Mouse (Mus musculus) CH12.LX (cell line): Measurements from ENCODE around the gene Prkce. TPM values are rescaled to one million over a fixed set of nuclear protein-coding genes. Genes with fewer than 3 reads are reported as not detected.
"Not testable (repeated sequence)": the region's sequence is repeated elsewhere in the genome, so short reads cannot be mapped to it uniquely, and the experiment has no call there.

Source experiments
- DNase-seq: peaks from one replicate; pipeline ENCODE4 v3.0.0-alpha.2; 2013; ENCODE audit errors: extremely low read depth
- H3K27ac ChIP-seq: 2 replicates; pipeline ENCODE4 v1.5.1; 2012; ENCODE audit warnings: low read depth, mild to moderate bottlenecking, control low read depth, moderate library complexity; ENCODE audit not compliant: insufficient read depth
- H3K27me3 ChIP-seq: replicated peaks from 2 replicates; pipeline ENCODE3; 2012; ENCODE audit warnings: inconsistent platforms
- H3K36me3 ChIP-seq, 2 experiments: replicated peaks in 1 of 2; 2 replicates each; pipeline versions ENCODE3 to v1.6.1; 2012; ENCODE audit warnings: inconsistent platforms in 1 of 2, low read length in 1 of 2, mild to moderate bottlenecking in 1 of 2, mixed read lengths in 1 of 2, moderate library complexity in 1 of 2; ENCODE audit not compliant: control insufficient read depth in 1 of 2, insufficient read depth in 1 of 2
- H3K4me1 ChIP-seq, 2 experiments: 2 replicates each; pipeline ENCODE4 v1.6.1; 2012; ENCODE audit warnings: inconsistent platforms in 1 of 2, moderate library complexity in 1 of 2; ENCODE audit not compliant: insufficient read depth in 2 of 2, control insufficient read depth in 1 of 2
- H3K4me2 ChIP-seq: 2 replicates; pipeline ENCODE4 v1.6.1; 2012; ENCODE audit warnings: low read depth, mild to moderate bottlenecking, control low read depth; ENCODE audit not compliant: poor library complexity, insufficient read depth, severe bottlenecking
- H3K4me3 ChIP-seq, 3 experiments: fragments of 150-350 bp in 1 of 3; sonication (generic) in 1 of 3; replicated peaks in 1 of 3; 2 replicates each; pipeline versions ENCODE3 to v1.5.1; 2011 to 2012; ENCODE audit warnings: low read depth in 2 of 3, low read length in 2 of 3, mild to moderate bottlenecking in 2 of 3, moderate library complexity in 2 of 3, control low read depth in 1 of 3, improper control_type of control experiment in 1 of 3, inconsistent platforms in 1 of 3, mixed read lengths in 1 of 3; ENCODE audit not compliant: poor library complexity in 1 of 3
- H3K79me2 ChIP-seq: replicated peaks from 2 replicates; pipeline ENCODE4 v1.6.1; 2012; ENCODE audit warnings: mild to moderate bottlenecking, moderate library complexity; ENCODE audit not compliant: control insufficient read depth, poor library complexity, insufficient read depth, severe bottlenecking; ENCODE audit errors: extremely low read depth
- H3K9ac ChIP-seq: 2 replicates; pipeline ENCODE4 v1.6.1; 2012; ENCODE audit warnings: low read depth, mild to moderate bottlenecking, control low read depth, moderate library complexity; ENCODE audit not compliant: insufficient read depth
- H3K9me3 ChIP-seq: replicated peaks from 2 replicates; pipeline ENCODE3; 2012; ENCODE audit warnings: low read length, inconsistent platforms, mixed read lengths
- BHLHE40 ChIP-seq: IDR thresholded peaks from 2 replicates; pipeline ENCODE4 v1.6.1; 2011; ENCODE audit warnings: mild to moderate bottlenecking, low read depth, low read length, improper control_type of control experiment
- CHD2 ChIP-seq: IDR thresholded peaks from 2 replicates; pipeline ENCODE4 v1.6.1; 2011; ENCODE audit warnings: low read length, improper control_type of control experiment
- CTCF ChIP-seq, 2 experiments: IDR thresholded peaks in 1 of 2; conservative IDR thresholded peaks in 1 of 2; 2 replicates each; pipeline ENCODE4 v1.5.1; 2011 to 2012; ENCODE audit warnings: low read depth in 2 of 2, low read length in 2 of 2, improper control_type of control experiment in 1 of 2, inconsistent platforms in 1 of 2, mild to moderate bottlenecking in 1 of 2, moderate library complexity in 1 of 2
- E2F4 ChIP-seq: IDR thresholded peaks from 2 replicates; pipeline ENCODE4 v1.6.1; 2011; ENCODE audit warnings: low read depth, low read length, improper control_type of control experiment; ENCODE audit not compliant: insufficient replicate concordance
- ELF1 ChIP-seq: IDR thresholded peaks from 2 replicates; pipeline ENCODE4 v1.6.1; 2014; ENCODE audit warnings: low read depth, mild to moderate bottlenecking, inconsistent platforms, low read length, improper control_type of control experiment
- ETS1 ChIP-seq: conservative IDR thresholded peaks from 2 replicates; pipeline ENCODE4 v1.6.1; 2012; ENCODE audit warnings: low read depth, mild to moderate bottlenecking, inconsistent platforms, low read length, improper control_type of control experiment, moderate library complexity
- HCFC1 ChIP-seq: IDR thresholded peaks from 2 replicates; pipeline ENCODE4 v1.6.1; 2012; ENCODE audit warnings: low read depth, mild to moderate bottlenecking, inconsistent platforms, low read length, improper control_type of control experiment
- IRF4 ChIP-seq: IDR thresholded peaks from 2 replicates; pipeline ENCODE4 v1.6.1; 2014; ENCODE audit warnings: low read depth, mild to moderate bottlenecking, inconsistent platforms, low read length, improper control_type of control experiment
- JUN ChIP-seq: IDR thresholded peaks from 2 replicates; pipeline ENCODE4 v1.6.1; 2011; ENCODE audit warnings: low read depth, mild to moderate bottlenecking, low read length, improper control_type of control experiment, moderate library complexity; ENCODE audit not compliant: insufficient read depth
- MAX ChIP-seq: IDR thresholded peaks from 2 replicates; pipeline ENCODE4 v1.6.1; 2011; ENCODE audit warnings: low read length, improper control_type of control experiment
- MEF2A ChIP-seq: IDR thresholded peaks from 2 replicates; pipeline ENCODE4 v1.6.1; 2014; ENCODE audit warnings: low read depth, mild to moderate bottlenecking, inconsistent platforms, low read length, improper control_type of control experiment, borderline replicate concordance
- MXI1 ChIP-seq: IDR thresholded peaks from 2 replicates; pipeline ENCODE4 v1.6.1; 2011; ENCODE audit warnings: mild to moderate bottlenecking, low read depth, low read length, improper control_type of control experiment
- MYC ChIP-seq: IDR thresholded peaks from 2 replicates; pipeline ENCODE4 v1.6.1; 2011; ENCODE audit warnings: low read depth, mild to moderate bottlenecking, improper control_type of control experiment, low read length
- NELFE ChIP-seq: IDR thresholded peaks from 2 replicates; pipeline ENCODE4 v1.6.1; 2011; ENCODE audit warnings: low read depth, low read length, improper control_type of control experiment
- PAX5 ChIP-seq: IDR thresholded peaks from 2 replicates; pipeline ENCODE4 v1.6.1; 2012; ENCODE audit warnings: low read length, inconsistent platforms, mixed read lengths
- POLR2AphosphoS2 ChIP-seq: IDR thresholded peaks from 2 replicates; pipeline ENCODE4 v1.6.1; 2011; ENCODE audit warnings: low read depth, low read length, improper control_type of control experiment
- RAD21 ChIP-seq: IDR thresholded peaks from 2 replicates; pipeline ENCODE4 v1.6.1; 2011; ENCODE audit warnings: low read depth, mild to moderate bottlenecking, low read length, improper control_type of control experiment, moderate library complexity
- RCOR1 ChIP-seq: conservative IDR thresholded peaks from 2 replicates; pipeline ENCODE4 v1.6.1; 2012; ENCODE audit warnings: low read depth, mild to moderate bottlenecking, inconsistent platforms, low read length, improper control_type of control experiment
- SIN3A ChIP-seq: IDR thresholded peaks from 2 replicates; pipeline ENCODE4 v1.6.1; 2012; ENCODE audit warnings: low read length, improper control_type of control experiment, inconsistent platforms
- SMC3 ChIP-seq: IDR thresholded peaks from 2 replicates; pipeline ENCODE4 v1.6.1; 2011; ENCODE audit warnings: low read depth, low read length, improper control_type of control experiment
- TCF12 ChIP-seq: IDR thresholded peaks from 2 replicates; pipeline ENCODE4 v1.6.1; 2014; ENCODE audit warnings: low read depth, mild to moderate bottlenecking, inconsistent platforms, low read length, improper control_type of control experiment
- ZMIZ1 ChIP-seq: IDR thresholded peaks from 2 replicates; pipeline ENCODE4 v1.6.1; 2012; ENCODE audit warnings: low read depth, mild to moderate bottlenecking, inconsistent platforms, low read length, improper control_type of control experiment
- dilution Hi-C: fragments of 300-500 bp; cut with MboI; formaldehyde crosslinking; loops from 2 replicates; pipeline ENCODE4 v1.14.3; 2020; ENCODE audit warnings: low sequenced_read_pairs; ENCODE audit not compliant: extremely low pct_unique_long_range_greater_than_20kb, extremely low pct_ligation_motif_present
- in situ Hi-C: fragments of 300-500 bp; cut with MboI; formaldehyde crosslinking; loops from 3 replicates; pipeline ENCODE4 v1.14.3; 2019; ENCODE audit warnings: low sequenced_read_pairs, low pct_ligation_motif_present, low pct_unique_long_range_greater_than_20kb, mixed read lengths
- polyA plus RNA-seq: library from polyadenylated mRNA; unstranded; fragments of >175 nt; gene quantifications from 2 replicates; pipeline ENCODE4 v1.2.1, GENCODE M21; 2012; ENCODE audit warnings: low read depth; ENCODE audit not compliant: insufficient read length
- total RNA-seq, 2 experiments: library from RNA; depleted of rRNA; stranded (reverse); fragments of 300-350 nt in 1 of 2; fragments of >200 nt in 1 of 2; gene quantifications; 2 replicates each; pipeline ENCODE4 v1.2.3; 2012 to 2014

Prkce gene
- total and polyA plus RNA-seq, 3 experiments: 4.1 to 13.2 (median 11.4) TPM

DNA sequence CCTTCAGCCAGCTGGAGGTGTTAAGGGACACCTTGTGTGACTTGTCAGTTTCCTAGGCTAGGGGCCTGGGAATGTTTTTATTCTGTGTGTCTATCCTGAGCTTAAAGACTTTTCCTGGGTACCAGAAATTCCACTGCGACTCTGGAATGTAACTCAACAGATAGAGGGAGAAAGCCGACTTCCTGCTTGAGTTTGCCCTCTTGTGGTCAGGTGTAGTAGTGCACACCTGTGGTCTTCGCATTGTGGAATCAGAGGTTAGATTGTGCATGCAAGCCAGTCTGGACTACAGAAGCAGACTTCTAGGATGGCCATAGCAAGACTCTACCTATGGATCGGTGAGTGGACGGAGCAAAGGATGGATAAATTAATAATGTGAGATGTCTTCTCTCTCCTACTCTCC, 304.1 kb downstream of the Prkce start:
- dilution Hi-C loops: no loop called here
- Histone ChIP-seq H3K9ac (0 out of 2 replicates have a peak overlapping the region, but pooled peaks have one; percentile 13), H3K79me2 (no peaks in the 10 kb centered on the region; the same call in 1 of the 2 replicates), H3K27me3 (no peaks in the 10 kb centered on the region), H3K9me3 (no peaks in the 10 kb centered on the region), H3K36me3 (peaks cover 8 to 19% of the 10 kb centered on the region in 2 experiments), H3K4me2 (no peak overlapping the region), H3K4me1 (peaks cover 29 to 60% of the 10 kb centered on the region in 2 experiments), H3K27ac (peak overlapping the region; percentile 60; the same call in 1 of the 2 replicates), H3K4me3 (no peak overlapping the region)
- TF ChIP-seq E2F4 (no peak), NELFE (no peak), TCF12 (no peak), POLR2AphosphoS2 (no peak), IRF4 (no peak), ELF1 (peak; percentile 73), RCOR1 (no peak), SMC3 (peak; percentile 85), RAD21 (peak; percentile 69), ZMIZ1 (no peak), MAX (no peak), CTCF (conservative IDR thresholded peaks at IDR 0.05 in 1 of 2, IDR thresholded peaks at IDR 0.05 in 1 of 2; ENCODE audit: low read depth in 2 of 2, low read length in 2 of 2) (peak; percentile 86 to 92), MEF2A (no peak), SIN3A (no peak)
- no peak for DNase-seq
- in situ Hi-C loops: loop anchor here (25.0 kb wide), 1 partner anchor 809 kb away; no protein-coding TSS in a partner anchor

DNA sequence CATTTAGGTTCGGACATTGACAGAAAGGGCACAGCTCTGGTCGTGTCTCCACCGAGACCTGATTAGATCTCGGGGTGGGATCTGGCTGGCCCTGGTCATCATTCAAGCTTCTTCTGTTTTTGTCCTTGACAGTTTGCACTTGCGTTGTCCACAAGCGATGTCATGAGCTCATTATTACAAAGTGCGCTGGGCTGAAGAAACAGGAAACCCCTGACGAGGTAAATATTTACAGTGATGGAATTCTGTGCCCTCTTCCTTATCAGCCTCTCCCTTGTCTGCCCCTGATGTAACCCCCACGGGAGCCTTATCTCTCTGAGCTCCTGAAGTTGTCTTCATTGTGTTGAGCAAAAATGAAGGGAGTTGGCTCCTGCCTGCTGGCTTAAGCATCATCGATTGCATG, 309.1 kb downstream of the Prkce start:
- no peak for DNase-seq
- no peak overlapping the region for H3K27ac ChIP-seq
- TF ChIP-seq ETS1: no peak
- no peak for TF ChIP-seq HCFC1
- TF ChIP-seq RCOR1: no peak
- TF ChIP-seq JUN: no peak
- no peak for TF ChIP-seq TCF12
- TF ChIP-seq CHD2: no peak
- no peak for TF ChIP-seq BHLHE40
- no peak for TF ChIP-seq MYC
- no peak for TF ChIP-seq MXI1
- no peak for TF ChIP-seq POLR2AphosphoS2
- TF ChIP-seq PAX5: no peak
- TF ChIP-seq NELFE: no peak
- TF ChIP-seq, all 38 proteins: peak for 0
- H3K79me2 ChIP-seq: no peaks in the 10 kb centered on the region
- no peak overlapping the region for H3K9ac ChIP-seq
- in situ Hi-C loops (loop anchor here (25.0 kb wide), 1 partner anchor 561 kb away; the partner anchor contains the start of genes Cript and Pigf), dilution Hi-C loops (no loop called here)
- H3K4me2 ChIP-seq: no peak overlapping the region
- no peaks in the 10 kb centered on the region for H3K27me3 ChIP-seq
- H3K4me1 ChIP-seq: peaks cover 0 to 26% of the 10 kb centered on the region in 2 experiments; a peak in 2 of 4 replicates
- H3K36me3 ChIP-seq: peaks cover 32 to 56% of the 10 kb centered on the region in 2 experiments
- H3K4me3 ChIP-seq: no peak overlapping the region
- H3K9me3 ChIP-seq: no peaks in the 10 kb centered on the region

DNA sequence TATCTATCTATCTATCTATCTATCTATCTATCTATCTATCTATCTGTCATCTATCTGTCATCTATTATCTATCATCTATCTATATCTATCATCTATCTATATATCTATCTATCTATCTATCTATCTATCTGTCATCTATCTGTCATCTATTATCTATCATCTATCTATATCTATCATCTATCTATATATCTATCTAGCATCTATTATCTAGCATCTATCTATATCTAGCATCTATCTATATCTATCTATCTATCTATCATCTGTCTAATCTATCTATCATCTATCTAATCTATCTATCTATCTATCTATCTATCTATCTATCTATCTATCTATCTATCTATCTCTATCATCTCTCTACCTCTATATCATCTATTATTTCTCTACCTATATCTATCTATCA, 309.8 kb downstream of the Prkce start:
- DNase-seq, H3K9ac ChIP-seq, H3K4me2 ChIP-seq, H3K27ac ChIP-seq, H3K27me3 ChIP-seq, dilution Hi-C loops, H3K79me2 ChIP-seq, H3K4me3 ChIP-seq, H3K9me3 ChIP-seq: not testable (repeated sequence)
- in situ Hi-C loops: loop anchor here (25.0 kb wide), 1 partner anchor 560 kb away; the partner anchor contains the start of genes Cript and Pigf
- H3K36me3 ChIP-seq: peaks cover 40 to 64% of the 10 kb centered on the region in 2 experiments
- H3K4me1 ChIP-seq: peaks cover 0 to 21% of the 10 kb centered on the region in 2 experiments; a peak in 2 of 4 replicates
